Mouse (Mus musculus): ENCODE results near the gene Acap1.
"Not testable (repeated sequence)": the region's sequence is repeated elsewhere in the genome, so short reads cannot be mapped to it uniquely, and the experiment has no call there.

The Acap1 gene

GRCm38 (mm10) chr11:69895291-69895690 lies at the start of gene Acap1:
TSS of gene Acap1 (minus strand) at chr11:69895539.
- DNase-seq (ENCODE audit: low spot score): no peak

- no peak for DNase-seq (ENCODE audit: low spot score)
Observed at GRCm38 (mm10) chr11:69940962-69941361, 45.6 kb upstream of the Acap1 start.

- DNase-seq (ENCODE audit: low spot score): no peak
Observed at GRCm38 (mm10) chr11:69939731-69940130, 44.4 kb upstream of the Acap1 start.

GRCm38 (mm10) chr11:69939181-69939580 lies 43.8 kb upstream of the Acap1 start:
- peak; percentile 67 for DNase-seq (ENCODE audit: low spot score)

- peak; percentile 39 for DNase-seq (ENCODE audit: low spot score)
Observed at GRCm38 (mm10) chr11:69938401-69938979, 43.2 kb upstream of the Acap1 start.

GRCm38 (mm10) chr11:69937834-69938233 lies 42.5 kb upstream of the Acap1 start:
- DNase-seq (ENCODE audit: low spot score): no peak

- DNase-seq (ENCODE audit: low spot score): peak; percentile 92
Observed at GRCm38 (mm10) chr11:69937385-69937784, 42.0 kb upstream of the Acap1 start.

- peak; percentile 36 for DNase-seq (ENCODE audit: low spot score)
Observed at GRCm38 (mm10) chr11:69936714-69937347, 41.5 kb upstream of the Acap1 start.

- DNase-seq (ENCODE audit: low spot score): no peak
Observed at GRCm38 (mm10) chr11:69936156-69936555, 40.8 kb upstream of the Acap1 start.

- no peak for DNase-seq (ENCODE audit: low spot score)
Observed at GRCm38 (mm10) chr11:69935137-69935879, 40.0 kb upstream of the Acap1 start, which contains the start of gene Ybx2. TSS of gene Ybx2 (plus strand) at chr11:69935796.

- DNase-seq (ENCODE audit: low spot score): no peak
Observed at GRCm38 (mm10) chr11:69934681-69935080, 39.3 kb upstream of the Acap1 start.

GRCm38 (mm10) chr11:69934169-69934568 lies 38.8 kb upstream of the Acap1 start:
- peak; percentile 86 for DNase-seq (ENCODE audit: low spot score)

- no peak for DNase-seq (ENCODE audit: low spot score)
Observed at GRCm38 (mm10) chr11:69933066-69933465, 37.7 kb upstream of the Acap1 start.

- no peak for DNase-seq (ENCODE audit: low spot score)
Observed at GRCm38 (mm10) chr11:69932254-69932653, 36.9 kb upstream of the Acap1 start.

GRCm38 (mm10) chr11:69931769-69932168 lies 36.4 kb upstream of the Acap1 start:
- no peak for DNase-seq (ENCODE audit: low spot score)

- no peak for DNase-seq (ENCODE audit: low spot score)
Observed at GRCm38 (mm10) chr11:69930967-69931537, 35.7 kb upstream of the Acap1 start.

- not testable (repeated sequence) for DNase-seq (ENCODE audit: low spot score)
Observed at GRCm38 (mm10) chr11:69930176-69930575, 34.8 kb upstream of the Acap1 start.

- no peak for DNase-seq (ENCODE audit: low spot score)
Observed at GRCm38 (mm10) chr11:69929712-69930111, 34.4 kb upstream of the Acap1 start.

- no peak for DNase-seq (ENCODE audit: low spot score)
Observed at GRCm38 (mm10) chr11:69927501-69927900, 32.2 kb upstream of the Acap1 start.

GRCm38 (mm10) chr11:69922796-69923195 lies 27.5 kb upstream of the Acap1 start:
- DNase-seq (ENCODE audit: low spot score): no peak

- no peak for DNase-seq (ENCODE audit: low spot score)
Observed at GRCm38 (mm10) chr11:69922012-69922756, 26.8 kb upstream of the Acap1 start.

All from adipocyte (in vitro differentiated cells).